Mouse (Mus musculus) neural tube, embryonic 15.5 days (tissue): ENCODE results near the gene Eef2k. TPM values are rescaled to one million over a fixed set of nuclear protein-coding genes. Genes with fewer than 3 reads are reported as not detected.

Experiments
- ATAC-seq: fragments of 200-750 bp; cut with Nextera tagmentation; 2 replicates; pipeline ENCODE4 v1.8.0; 2017; ENCODE audit warnings: mild to moderate bottlenecking, moderate TSS enrichment, moderate library complexity; ENCODE audit not compliant: low FRiP score
- H3K27ac ChIP-seq: fragments of 300-500 bp; sonication (generic); replicated peaks from 2 replicates; pipeline ENCODE4 v1.5.1; 2015; ENCODE audit warnings: mild to moderate bottlenecking, inconsistent platforms
- H3K27me3 ChIP-seq: fragments of 300-500 bp; sonication (generic); replicated peaks from 2 replicates; pipeline ENCODE4 v1.6.1; 2015; ENCODE audit warnings: inconsistent platforms
- H3K36me3 ChIP-seq: fragments of 300-500 bp; sonication (generic); 2 replicates; pipeline ENCODE4 v1.6.1; 2015; ENCODE audit warnings: inconsistent platforms
- H3K4me1 ChIP-seq: fragments of 300-500 bp; sonication (generic); 2 replicates; pipeline ENCODE4 v1.6.1; 2015; ENCODE audit warnings: inconsistent platforms
- H3K4me2 ChIP-seq: fragments of 300-500 bp; sonication (generic); 2 replicates; pipeline ENCODE4 v1.6.1; 2015; ENCODE audit warnings: inconsistent platforms, mild to moderate bottlenecking, moderate library complexity
- H3K4me3 ChIP-seq: fragments of 300-500 bp; sonication (generic); replicated peaks from 2 replicates; pipeline ENCODE4 v1.5.1; 2015; ENCODE audit warnings: mild to moderate bottlenecking, inconsistent platforms
- H3K9ac ChIP-seq: fragments of 300-500 bp; sonication (generic); replicated peaks from 2 replicates; pipeline ENCODE4 v1.6.1; 2015; ENCODE audit warnings: mild to moderate bottlenecking, inconsistent platforms
- H3K9me3 ChIP-seq: fragments of 300-500 bp; sonication (generic); replicated peaks from 2 replicates; pipeline ENCODE4 v1.6.1; 2016; ENCODE audit warnings: inconsistent platforms
- WGBS: fragments of 180-500 bp; shearing (Covaris S2); methylation state at CpG from one replicate; pipeline ENCODE4 v1.1.7; 2015; ENCODE audit warnings: mixed read lengths; 5-methylcytosine and 5-hydroxymethylcytosine counted together
- polyA plus RNA-seq: library from polyadenylated mRNA; unstranded; fragments of >200 nt; fragmentation: Nextera tagmentation; extraction: Ambion mirVana; gene quantifications from 2 replicates; pipeline ENCODE4 v1.2.1, GENCODE M21; 2015

Eef2k gene
- polyA plus RNA-seq, 1 experiment from 2014 or later, result 33.5 TPM

DNA sequence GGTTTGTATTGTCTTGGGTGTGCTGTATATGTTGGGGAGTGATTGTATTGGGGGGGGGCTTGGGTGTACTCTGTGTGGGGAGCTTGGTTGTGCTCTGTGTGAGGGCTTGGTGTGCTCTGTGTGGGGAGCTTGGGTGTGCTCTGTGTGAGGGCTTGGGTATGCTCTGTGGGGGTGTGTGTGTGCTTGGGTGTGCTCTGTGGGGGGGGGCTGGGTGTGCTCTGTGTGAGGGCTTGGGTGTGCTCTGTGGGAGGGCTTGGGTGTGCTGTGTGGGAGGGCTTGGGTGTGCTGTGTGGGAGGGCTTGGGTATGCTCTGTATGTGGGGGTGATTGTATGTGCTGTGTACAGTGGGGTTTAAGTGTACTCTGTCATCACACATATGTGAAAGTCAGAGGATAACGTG, 25.1 kb downstream of the Eef2k start:
- H3K4me1 ChIP-seq, result peaks cover 40% of the 10 kb centered on the region
- H3K27ac ChIP-seq, result no peak overlapping the region
- no peaks in the 10 kb centered on the region for H3K9me3 ChIP-seq
- ATAC-seq, result no peak
- no peak overlapping the region for H3K4me2 ChIP-seq
- H3K27me3 ChIP-seq, result no peaks in the 10 kb centered on the region
- no peak overlapping the region for H3K4me3 ChIP-seq
- no peaks in the 10 kb centered on the region for H3K36me3 ChIP-seq
- no peak overlapping the region for H3K9ac ChIP-seq
- 84% methylated on average over 1 of the region's 1 CpGs for WGBS

DNA sequence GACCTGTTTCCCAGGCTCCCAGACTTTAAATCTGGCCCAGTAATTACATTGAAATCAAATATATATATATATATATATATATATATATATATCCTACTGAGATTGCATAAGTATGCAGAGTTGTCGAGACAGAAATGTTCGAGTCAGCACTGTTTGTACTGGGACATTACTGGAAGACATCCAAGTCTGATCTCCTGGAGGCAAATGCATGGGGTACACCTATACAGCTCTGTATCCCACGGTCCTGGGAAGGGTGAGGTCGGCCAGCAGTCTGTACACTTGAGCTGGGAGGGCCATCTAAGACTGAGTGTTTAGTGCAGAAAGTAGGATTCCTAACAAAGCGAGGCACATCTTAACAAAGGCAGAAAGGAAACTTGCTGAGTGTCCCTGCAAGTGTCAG, 27.3 kb downstream of the Eef2k start:
- no peak overlapping the region for H3K4me3 ChIP-seq
- H3K9me3 ChIP-seq, result no peaks in the 10 kb centered on the region
- H3K4me1 ChIP-seq, result peaks cover 30% of the 10 kb centered on the region
- no peak overlapping the region for H3K9ac ChIP-seq
- H3K27ac ChIP-seq, result no peak overlapping the region; the same call in 1 of the 2 replicates
- no peak overlapping the region for H3K4me2 ChIP-seq
- 59% methylated on average over 5 of the region's 5 CpGs for WGBS
- no peaks in the 10 kb centered on the region for H3K27me3 ChIP-seq
- no peak for ATAC-seq
- no peaks in the 10 kb centered on the region for H3K36me3 ChIP-seq

DNA sequence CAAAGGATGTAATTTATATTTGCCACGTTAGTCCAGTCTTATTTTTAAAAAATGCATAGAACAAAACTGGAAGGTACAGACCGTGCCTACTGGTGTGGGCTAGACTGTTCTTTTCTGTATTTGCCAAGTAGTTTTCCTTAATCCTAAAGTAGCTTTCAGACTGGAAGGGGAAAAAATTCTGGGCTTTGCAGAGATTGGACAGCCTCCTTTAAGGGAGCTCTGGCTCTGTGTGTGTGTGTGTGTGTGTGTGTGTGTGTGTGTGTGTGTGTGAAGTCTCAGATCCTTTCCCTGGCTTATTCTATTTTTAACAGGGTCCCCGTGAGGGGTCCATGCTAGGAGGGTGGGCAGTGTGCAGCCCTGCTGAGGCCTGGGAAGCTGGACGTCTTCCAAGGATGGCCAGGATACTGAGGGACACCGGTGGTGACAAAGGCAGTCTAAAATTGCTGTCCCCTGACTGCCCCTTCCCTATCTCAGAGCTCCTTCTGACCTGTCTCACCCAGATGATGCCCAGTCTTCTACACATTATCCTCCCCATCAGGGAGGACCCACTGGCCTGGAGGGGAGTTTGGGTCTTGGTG, 27.9 kb downstream of the Eef2k start:
- no peaks in the 10 kb centered on the region for H3K9me3 ChIP-seq
- no peak for ATAC-seq
- H3K4me1 ChIP-seq, result peaks cover 24% of the 10 kb centered on the region
- no peak overlapping the region for H3K4me3 ChIP-seq
- H3K4me2 ChIP-seq, result no peak overlapping the region
- H3K27me3 ChIP-seq, result no peaks in the 10 kb centered on the region
- 50% methylated on average over 5 of the region's 5 CpGs for WGBS
- 0 out of 2 replicates have a peak, but pooled peaks cover 2% of the 10 kb centered on the region for H3K36me3 ChIP-seq
- H3K27ac ChIP-seq, result peak overlapping the region; percentile 33; the same call in 1 of the 2 replicates
- H3K9ac ChIP-seq, result no peak overlapping the region

DNA sequence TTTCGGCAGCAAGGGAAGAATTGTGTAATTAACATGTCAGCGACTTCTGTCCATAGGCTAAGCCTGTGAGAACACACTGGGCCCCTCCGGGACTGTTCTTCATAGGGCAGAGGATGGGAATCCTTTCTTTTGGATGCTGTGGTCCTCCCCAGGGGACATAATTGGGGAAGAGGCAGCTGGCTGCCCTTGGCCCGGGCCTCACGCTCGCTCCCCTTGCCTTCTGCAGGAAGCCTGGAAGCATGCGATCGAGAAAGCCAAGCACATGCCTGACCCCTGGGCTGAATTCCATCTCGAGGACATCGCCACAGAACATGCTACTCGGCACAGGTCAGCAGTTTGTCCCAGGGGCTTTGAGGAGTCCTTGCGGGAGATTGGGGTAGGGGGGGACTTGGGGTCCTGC, 30.5 kb downstream of the Eef2k start:
- no peak overlapping the region for H3K9ac ChIP-seq
- ATAC-seq, result no peak
- no peaks in the 10 kb centered on the region for H3K9me3 ChIP-seq
- 75% methylated on average over 12 of the region's 12 CpGs for WGBS
- no peak overlapping the region for H3K27ac ChIP-seq
- peaks cover 10% of the 10 kb centered on the region for H3K4me1 ChIP-seq
- no peak overlapping the region for H3K4me3 ChIP-seq
- peaks cover 2% of the 10 kb centered on the region; the same call in 1 of the 2 replicates for H3K36me3 ChIP-seq
- H3K27me3 ChIP-seq, result no peaks in the 10 kb centered on the region
- no peak overlapping the region for H3K4me2 ChIP-seq

DNA sequence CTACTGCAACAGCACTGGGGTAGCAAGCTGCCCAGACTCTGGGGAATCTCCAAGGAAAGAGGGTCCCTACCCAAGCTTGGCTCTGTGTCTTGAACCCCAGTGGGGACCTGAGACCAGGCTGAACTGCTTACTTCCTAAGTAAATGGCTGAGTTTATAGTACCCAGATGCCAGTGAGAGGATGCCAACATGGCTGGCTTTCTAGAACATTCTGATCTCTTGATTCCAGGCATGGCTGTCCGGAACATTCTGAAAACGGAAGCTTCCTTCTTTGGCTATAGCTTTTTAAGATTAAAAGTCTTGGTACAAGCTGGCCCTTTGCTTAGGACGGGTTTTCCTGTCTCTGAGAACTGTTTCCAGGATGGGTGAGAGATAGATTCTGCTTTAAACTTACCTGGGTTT, 31.4 kb downstream of the Eef2k start:
- no peak for ATAC-seq
- H3K4me3 ChIP-seq, result no peak overlapping the region
- no peak overlapping the region for H3K27ac ChIP-seq
- no peak overlapping the region for H3K9ac ChIP-seq
- H3K27me3 ChIP-seq, result no peaks in the 10 kb centered on the region
- peaks cover 10% of the 10 kb centered on the region for H3K4me1 ChIP-seq
- no peaks in the 10 kb centered on the region for H3K9me3 ChIP-seq
- 95% methylated on average over 3 of the region's 3 CpGs for WGBS
- H3K36me3 ChIP-seq, result peaks cover 2% of the 10 kb centered on the region; the same call in 1 of the 2 replicates
- H3K4me2 ChIP-seq, result no peak overlapping the region

DNA sequence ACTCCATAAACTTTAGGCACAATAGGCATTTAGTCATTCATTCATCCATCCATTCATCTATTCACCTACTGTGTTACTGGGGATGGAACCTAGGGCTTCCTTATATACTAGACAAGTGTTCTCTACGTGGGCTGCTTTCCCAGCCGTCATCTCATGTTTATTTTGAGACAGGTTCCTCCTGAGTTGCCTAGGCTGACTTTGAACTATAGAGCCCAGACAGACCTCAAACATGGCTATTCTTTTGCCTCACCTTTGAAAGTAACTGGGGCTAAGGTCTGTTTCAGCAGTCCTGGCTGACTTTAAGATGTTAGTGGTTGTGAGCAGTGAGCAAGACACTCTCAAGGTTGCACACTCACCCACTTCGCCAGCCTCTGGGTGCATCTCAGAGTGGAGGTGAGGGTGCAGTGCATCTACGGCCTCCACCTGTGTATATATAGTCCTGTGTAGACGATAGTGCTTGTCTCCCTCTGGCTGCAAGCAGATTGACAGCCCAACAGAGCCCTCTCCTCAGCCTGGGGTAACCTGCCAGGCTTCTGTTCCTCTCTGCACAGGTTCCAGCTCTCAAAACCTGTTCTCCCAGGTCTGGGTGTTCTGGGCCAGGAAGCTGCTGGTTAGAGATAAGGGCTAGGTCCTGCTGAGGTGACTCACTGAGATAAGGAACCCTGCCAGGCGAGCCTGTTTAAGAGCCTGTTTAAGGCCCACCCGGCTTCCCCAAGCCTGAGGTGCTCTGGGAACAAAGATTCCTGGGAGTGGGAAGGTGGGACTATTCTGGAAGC, 32.3 kb downstream of the Eef2k start:
- H3K27ac ChIP-seq, result no peak overlapping the region
- no peak overlapping the region for H3K4me3 ChIP-seq
- no peaks in the 10 kb centered on the region for H3K27me3 ChIP-seq
- peaks cover 2% of the 10 kb centered on the region; the same call in 1 of the 2 replicates for H3K4me1 ChIP-seq
- H3K4me2 ChIP-seq, result no peak overlapping the region
- H3K9ac ChIP-seq, result no peak overlapping the region
- no peaks in the 10 kb centered on the region for H3K9me3 ChIP-seq
- no peak for ATAC-seq
- 84% methylated on average over 7 of the region's 7 CpGs for WGBS
- peaks cover 4% of the 10 kb centered on the region; the same call in 1 of the 2 replicates for H3K36me3 ChIP-seq

DNA sequence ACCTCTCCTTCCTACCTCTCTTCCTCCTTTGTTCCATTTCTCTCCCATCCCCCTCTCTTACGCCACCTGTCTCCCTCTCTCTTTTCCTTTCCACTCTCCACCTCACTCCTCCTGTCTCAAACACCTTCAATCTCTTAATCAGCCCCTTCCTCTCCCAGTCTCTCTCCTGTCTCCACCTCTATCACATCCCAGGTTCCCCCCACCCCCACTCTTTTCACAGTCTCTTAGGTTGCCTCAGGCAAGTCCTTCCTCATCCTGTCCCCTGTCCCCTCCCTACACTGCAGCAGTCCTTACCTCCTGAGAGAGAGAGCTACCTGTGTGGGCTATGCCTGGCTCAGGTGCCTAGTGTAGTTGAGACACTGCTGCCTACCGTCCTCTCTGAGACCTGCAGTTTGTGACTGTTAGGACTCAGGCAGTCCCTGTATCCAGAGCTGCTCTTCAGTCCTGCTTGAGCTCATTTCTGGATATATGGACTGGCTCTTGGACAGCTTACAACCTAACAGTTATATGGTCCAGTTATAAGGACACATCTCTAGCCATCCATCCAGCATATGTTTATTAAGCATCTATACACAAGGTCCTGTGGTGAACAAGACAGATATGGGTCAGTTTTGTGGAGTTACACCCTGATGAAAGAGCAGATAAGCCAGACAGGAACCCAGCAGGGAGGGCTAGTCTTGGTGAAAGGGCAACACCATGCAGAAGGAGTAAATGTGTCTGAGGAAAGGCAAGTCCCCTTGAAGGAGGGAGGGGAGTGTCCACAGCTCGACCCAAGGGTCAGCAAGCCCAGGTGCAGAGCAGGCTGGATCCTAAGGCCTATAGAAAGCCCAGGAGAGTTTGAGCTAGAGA, 33.1 kb downstream of the Eef2k start:
- no peak for ATAC-seq
- H3K4me1 ChIP-seq, result no peaks in the 10 kb centered on the region
- 72% methylated on average over 3 of the region's 3 CpGs for WGBS

DNA sequence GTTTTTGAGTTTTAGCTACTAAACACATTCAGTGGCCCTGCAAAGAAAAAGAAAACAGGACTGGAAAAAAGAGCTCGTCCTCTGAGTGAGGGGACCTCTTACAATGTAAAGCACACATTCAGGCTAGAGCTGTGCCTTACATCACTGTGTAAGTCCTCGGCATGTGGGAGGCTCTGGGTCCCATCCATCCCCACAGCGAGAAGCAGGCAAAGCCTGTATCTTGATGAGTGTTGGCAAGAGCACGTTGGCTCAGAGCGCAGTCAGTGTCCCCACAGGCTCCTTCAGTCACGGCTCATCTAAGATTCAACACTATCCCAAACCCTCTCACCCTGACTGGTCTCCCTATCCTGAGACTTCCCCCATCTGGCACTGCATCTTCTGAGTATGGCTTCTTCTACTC, 35.6 kb downstream of the Eef2k start:
- H3K27ac ChIP-seq, result no peak overlapping the region
- no peaks in the 10 kb centered on the region for H3K9me3 ChIP-seq
- no peaks in the 10 kb centered on the region for H3K4me1 ChIP-seq
- H3K36me3 ChIP-seq, result peaks cover 27% of the 10 kb centered on the region
- no peak overlapping the region for H3K4me3 ChIP-seq
- H3K27me3 ChIP-seq, result no peaks in the 10 kb centered on the region
- no peak overlapping the region for H3K9ac ChIP-seq
- ATAC-seq, result no peak
- no peak overlapping the region for H3K4me2 ChIP-seq
- 57% methylated on average over 6 of the region's 6 CpGs for WGBS

More for the DNA sequence above, 33.1 kb downstream of the Eef2k start:
- no peaks in the 10 kb centered on the region for H3K27me3 ChIP-seq
- H3K4me3 ChIP-seq, result no peak overlapping the region
- H3K36me3 ChIP-seq, result peaks cover 12% of the 10 kb centered on the region
- no peak overlapping the region for H3K27ac ChIP-seq
- H3K9me3 ChIP-seq, result no peaks in the 10 kb centered on the region
- H3K4me2 ChIP-seq, result no peak overlapping the region
- H3K9ac ChIP-seq, result no peak overlapping the region

DNA sequence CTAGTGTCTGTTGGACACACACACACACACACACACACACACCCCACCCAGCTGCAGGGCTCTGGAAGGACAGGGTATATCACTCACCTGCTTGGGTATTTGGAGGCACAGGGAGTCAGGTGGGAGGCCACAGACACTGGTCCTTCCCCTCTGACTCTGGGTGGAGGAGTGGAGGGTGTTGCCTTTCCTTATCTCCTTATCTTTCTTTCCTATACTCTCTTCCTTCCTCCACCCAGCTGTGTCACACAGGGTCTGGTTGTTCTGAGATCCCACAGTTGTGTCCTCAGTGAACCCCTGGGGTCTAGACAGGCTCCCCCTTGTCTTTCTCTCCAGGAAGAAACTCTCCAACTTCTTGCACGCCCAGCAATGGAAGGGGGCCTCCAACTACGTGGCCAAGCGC, 37.3 kb downstream of the Eef2k start:
- ATAC-seq, result no peak
- Histone ChIP-seq H3K9ac (no peak overlapping the region), H3K4me1 (no peaks in the 10 kb centered on the region), H3K27ac (no peak overlapping the region), H3K36me3 (peaks cover 42% of the 10 kb centered on the region), H3K27me3 (no peaks in the 10 kb centered on the region), H3K4me3 (no peak overlapping the region), H3K9me3 (no peaks in the 10 kb centered on the region), H3K4me2 (no peak overlapping the region)
- WGBS, result 94% methylated on average over 3 of the region's 3 CpGs

DNA sequence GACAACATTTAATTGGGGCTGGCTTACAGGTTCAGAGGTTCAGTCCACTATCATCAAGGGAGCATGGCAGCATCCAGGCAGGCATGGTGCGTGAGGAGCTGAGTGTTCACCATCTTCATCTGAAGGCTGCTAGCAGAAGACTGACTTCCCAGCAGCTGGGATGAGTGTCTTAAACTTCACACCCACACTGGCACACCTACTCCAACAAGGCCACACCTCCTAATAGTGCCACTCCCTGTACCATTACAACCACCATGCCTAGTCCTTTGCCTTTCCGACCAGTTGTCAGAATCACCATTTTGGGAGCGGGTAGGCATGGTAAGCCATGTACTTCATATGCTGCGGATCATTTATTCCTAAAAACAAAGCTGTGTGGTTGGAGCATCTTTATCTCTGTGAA, 38.1 kb downstream of the Eef2k start:
- H3K27ac ChIP-seq, result no peak overlapping the region
- H3K9ac ChIP-seq, result no peak overlapping the region
- no peak for ATAC-seq
- H3K9me3 ChIP-seq, result no peaks in the 10 kb centered on the region
- H3K4me2 ChIP-seq, result no peak overlapping the region
- 98% methylated on average over 4 of the region's 4 CpGs for WGBS
- peaks cover 48% of the 10 kb centered on the region for H3K36me3 ChIP-seq
- no peak overlapping the region for H3K4me3 ChIP-seq
- no peaks in the 10 kb centered on the region for H3K4me1 ChIP-seq
- H3K27me3 ChIP-seq, result no peaks in the 10 kb centered on the region

DNA sequence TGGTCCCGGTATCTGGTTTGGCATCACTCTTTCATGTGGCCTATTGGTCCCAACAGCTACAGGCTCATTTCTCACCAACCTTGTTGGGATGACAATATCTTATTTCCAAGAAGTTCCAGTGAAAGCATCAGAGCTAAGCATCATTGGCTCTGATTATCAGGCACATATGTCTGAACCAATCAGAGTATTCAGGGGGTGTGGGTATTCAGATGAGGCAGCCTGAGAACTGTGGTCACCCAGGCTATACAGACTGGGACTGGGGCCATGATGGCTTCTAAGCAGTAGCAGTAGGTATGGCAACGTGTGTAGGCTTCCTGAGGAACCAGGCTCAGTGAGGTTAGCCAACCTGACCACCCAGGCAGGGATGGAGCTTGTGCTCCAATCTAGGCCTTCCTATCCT, 38.8 kb downstream of the Eef2k start:
- 74% methylated on average over 2 of the region's 2 CpGs for WGBS
- H3K9ac ChIP-seq, result no peak overlapping the region
- no peak overlapping the region for H3K4me3 ChIP-seq
- H3K36me3 ChIP-seq, result peaks cover 55% of the 10 kb centered on the region
- H3K27ac ChIP-seq, result no peak overlapping the region
- H3K9me3 ChIP-seq, result no peaks in the 10 kb centered on the region
- H3K27me3 ChIP-seq, result no peaks in the 10 kb centered on the region
- no peak for ATAC-seq
- no peak overlapping the region for H3K4me2 ChIP-seq
- no peaks in the 10 kb centered on the region for H3K4me1 ChIP-seq
